ENCODE assay signal across 8 mouse cellular contexts in the genomic region with DNA sequence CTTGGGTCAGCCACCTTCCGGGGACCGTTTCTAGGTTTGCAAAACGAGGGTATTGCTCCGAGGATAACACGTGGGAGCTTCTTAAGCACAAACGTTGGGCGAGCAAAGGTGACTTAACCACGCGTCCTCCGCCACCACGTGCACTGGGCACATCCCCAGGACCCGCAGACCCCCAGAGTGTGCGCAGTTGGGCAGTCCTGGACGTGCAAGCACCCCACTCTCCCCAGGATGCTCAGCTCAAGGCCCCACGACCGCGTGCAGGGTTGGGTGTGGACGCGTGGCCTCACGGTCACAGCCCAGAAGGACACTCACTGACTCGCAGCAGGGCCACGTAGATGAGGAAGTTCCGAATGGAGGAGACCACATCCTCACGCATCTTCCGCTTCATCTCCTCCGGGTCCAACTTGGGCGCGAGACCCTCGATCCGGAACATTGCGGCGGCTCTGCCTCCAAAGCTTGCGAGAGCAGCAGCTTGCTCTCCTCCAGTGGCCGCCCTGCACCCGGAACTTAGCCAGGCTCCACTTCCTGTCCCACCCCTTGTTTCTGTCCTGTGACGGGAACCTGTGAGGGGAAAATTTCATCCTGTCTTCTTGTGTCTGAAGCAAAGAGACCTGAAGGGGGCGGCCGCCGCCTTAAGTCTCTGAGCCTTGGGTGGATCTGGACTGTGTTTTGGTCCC. TPM values are rescaled to one million over a fixed set of nuclear protein-coding genes. Genes with fewer than 3 reads are reported as not detected.
DNase-seq lines count a peak whose midpoint lies in the region; ATAC-seq and TF ChIP-seq lines count a peak whose summit lies in the region.

Tomm5 (minus strand) TSS at position 514 of the 677 bp plus-strand sequence.

- H3K4me1 ChIP-seq in cortical plate, adult 2 months (ENCODE audit: control insufficient read depth, insufficient read depth, low read length) = peaks cover 3% of the 10 kb centered on the region; the same call in 1 of the 2 replicates
- H3K4me1 ChIP-seq in megakaryocyte, embryonic 14.5 days = peaks cover 31% of the 10 kb centered on the region

- H3K9me3 ChIP-seq in megakaryocyte, embryonic 14.5 days = no peaks in the 10 kb centered on the region

- no peak within 1 kb of the TSS for H3K27ac ChIP-seq in cortical plate, adult 2 months (ENCODE audit: insufficient read depth, low read length)

- ATAC-seq in activated CD4-positive, CD25-positive, alpha-beta regulatory T cell, adult 4 months = peak; percentile 100

- H3K4me3 ChIP-seq in cortical plate, adult 2 months (ENCODE audit: insufficient read depth, low read length) = peak within 1 kb of the TSS; percentile 96
- peak within 1 kb of the TSS; percentile 97 for H3K4me3 ChIP-seq in megakaryocyte, embryonic 14.5 days (replicated peaks)

- no peaks in the 10 kb centered on the region for H3K27me3 ChIP-seq in megakaryocyte, embryonic 14.5 days (replicated peaks)

- peaks cover 31% of the 10 kb centered on the region for H3K36me3 ChIP-seq in megakaryocyte, embryonic 14.5 days (replicated peaks; ENCODE audit: low read length)

- DNase-seq in gastrocnemius, adult 8-10 months (ENCODE audit: low spot score in 2 of 2) = peak; percentile 81 to 86
- DNase-seq in hindlimb bud, embryonic 11.5 days (ENCODE audit: extremely low spot score, low read depth, low spot score) = peak; percentile 74
- peak; percentile 77 to 90 for DNase-seq in left cerebral cortex, adult 8-10 months (ENCODE audit: low spot score in 2 of 2)
- peak; percentile 94 to 95 for DNase-seq in right cerebral cortex, postnatal 10 days (ENCODE audit: low spot score in 2 of 2)
- DNase-seq in urinary bladder, postnatal 25 days (ENCODE audit: low spot score) = peak; percentile 76

- peak; percentile 70 for TF ChIP-seq CTCF in cortical plate, adult 2 months (IDR thresholded peaks at IDR 0.05; ENCODE audit: extremely low read depth, insufficient read depth, low read length)

- peak; percentile 85 for TF ChIP-seq POLR2A in cortical plate, adult 2 months (IDR thresholded peaks at IDR 0.05; ENCODE audit: extremely low read depth, insufficient read depth, low read length)

RNA-seq across cellular contexts. Expression of gene Tomm5, which starts in this region (rescaled TPM):
- polyA plus RNA-seq in activated CD4-positive, CD25-positive, alpha-beta regulatory T cell, adult 4 months (2017; shearing (Covaris generic)) = 100 to 1,000 TPM; 150 TPM
- polyA plus RNA-seq in cortical plate, adult 2 months (2012; rRNA removed) = 126 and 132 TPM in 2 replicates
- 10 to 100 TPM; 67.7 to 76.8 (median 68.6) TPM for total RNA-seq in gastrocnemius, adult 8-10 months (2022)
- 10 to 100 TPM; 51.0 to 66.8 (median 61.3) TPM for total RNA-seq in left cerebral cortex, adult 8-10 months (2022)
- 18.7 and 112 TPM in 2 replicates for polyA plus RNA-seq in megakaryocyte, embryonic 14.5 days (2012; ENCODE audit: insufficient read depth, low replicate concordance)
